Mouse (Mus musculus): Measurements from ENCODE around the gene Cbwd1.

DNA sequence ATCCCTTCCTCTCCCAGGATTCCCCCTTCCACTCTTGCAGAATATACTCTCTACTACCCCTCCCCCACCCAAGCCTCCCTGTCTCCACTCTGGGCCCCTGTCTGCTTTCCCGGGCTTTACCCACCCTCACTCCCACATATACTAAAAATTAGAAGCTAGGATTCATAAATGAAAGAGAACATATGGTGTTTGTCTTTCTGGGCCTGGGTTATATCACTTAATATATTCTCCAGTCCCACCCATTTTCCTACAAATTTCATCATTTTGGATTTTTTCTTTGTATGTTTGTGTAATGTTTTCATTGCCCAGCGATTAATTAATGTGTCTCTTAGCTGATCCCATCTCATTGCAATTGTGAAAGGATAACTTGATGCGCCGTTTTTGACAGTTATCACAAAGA is 80.2 kb downstream of the Cbwd1 start:
- TF ChIP-seq CHD2 (IDR thresholded peaks at IDR 0.05; ENCODE audit: low read depth, low read length) (no peak), MAFK (IDR thresholded peaks at IDR 0.05; ENCODE audit: insufficient read depth, low read depth, low read length) (no peak), HCFC1 (IDR thresholded peaks at IDR 0.05; ENCODE audit: borderline replicate concordance, insufficient read depth, low read length) (no peak), ZNF384 (IDR thresholded peaks at IDR 0.05; ENCODE audit: low read depth, low read length) (no peak)

Data from ES-E14 (cell line).